Mouse (Mus musculus): ENCODE results near the gene Gps2. TPM values are rescaled to one million over a fixed set of nuclear protein-coding genes. Genes with fewer than 3 reads are reported as not detected.
"Not testable (repeated sequence)": the region's sequence is repeated elsewhere in the genome, so short reads cannot be mapped to it uniquely, and the experiment has no call there.

Gene Gps2
- polyA plus RNA-seq, 1 experiment from 2014 or later: 125 TPM

- peak overlapping the region; percentile 92 for H3K4me2 ChIP-seq
- no peaks in the 10 kb centered on the region for H3K27me3 ChIP-seq (replicated peaks)
- peak overlapping the region; percentile 99 for H3K27ac ChIP-seq
- peak overlapping the region; percentile 86 for H3K4me3 ChIP-seq
- peak overlapping the region; percentile 100 for H3K9ac ChIP-seq
- peak; percentile 58 for ATAC-seq
- H3K4me1 ChIP-seq: peaks cover 74% of the 10 kb centered on the region
- WGBS (ENCODE audit: insufficient replicate concordance): under 1% methylated on average over 17 of the region's 17 CpGs
- no peaks in the 10 kb centered on the region for H3K9me3 ChIP-seq (replicated peaks)
- H3K36me3 ChIP-seq: peaks cover 52% of the 10 kb centered on the region
Observed at GRCm38 (mm10) chr11:69919661-69920265, 6.1 kb downstream of the Gps2 start.

DNA sequence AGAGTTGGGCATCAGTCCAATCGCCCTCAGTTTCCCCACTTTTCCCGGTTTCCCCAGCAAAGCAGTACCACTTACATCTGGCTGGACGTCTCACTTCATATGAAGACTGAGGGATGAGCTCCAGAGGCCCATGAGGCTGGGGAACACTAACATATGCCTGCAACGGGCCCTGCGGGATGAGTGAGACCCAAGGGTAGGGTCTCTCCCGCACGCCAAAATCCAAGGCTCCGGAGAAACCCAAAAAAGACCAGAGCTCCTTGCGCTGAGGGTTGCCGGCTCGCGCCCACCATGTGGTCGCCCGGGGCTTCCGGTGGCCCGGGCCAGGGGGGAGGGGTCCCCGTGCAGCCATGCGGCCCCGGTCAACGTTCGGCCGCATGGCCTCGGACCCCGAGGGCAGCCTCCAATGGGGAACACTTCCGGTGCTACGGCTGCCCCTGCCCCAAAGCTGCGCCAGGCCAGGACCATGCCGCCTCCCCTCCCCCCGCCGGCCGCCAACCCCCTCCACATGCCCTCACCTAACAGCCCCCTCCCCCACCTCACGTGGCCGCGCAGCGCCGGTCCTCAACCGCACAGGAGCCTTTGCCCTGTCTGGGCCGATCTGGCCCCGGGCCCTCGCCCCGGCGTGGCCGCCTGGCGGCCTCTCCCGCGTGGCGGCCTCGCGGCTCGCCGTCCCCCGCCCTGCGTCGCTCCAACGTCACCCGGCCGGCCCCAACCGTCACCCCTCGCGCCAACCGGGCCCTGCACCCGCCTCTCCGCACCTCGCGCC is 6.8 kb downstream of the Gps2 start:
- H3K4me2 ChIP-seq: peak overlapping the region; percentile 92
- peak overlapping the region; percentile 86 for H3K4me3 ChIP-seq
- 0 out of 2 replicates have a peak, but pooled peaks have one; percentile 1 for ATAC-seq
- no peaks in the 10 kb centered on the region for H3K9me3 ChIP-seq (replicated peaks)
- H3K4me1 ChIP-seq: peaks cover 68% of the 10 kb centered on the region
- H3K36me3 ChIP-seq: peaks cover 45% of the 10 kb centered on the region
- no peaks in the 10 kb centered on the region for H3K27me3 ChIP-seq (replicated peaks)
- under 1% methylated on average over 46 of the region's 65 CpGs for WGBS (ENCODE audit: insufficient replicate concordance)
- peak overlapping the region; percentile 100 for H3K9ac ChIP-seq
- H3K27ac ChIP-seq: peak overlapping the region; percentile 99

- no peaks in the 10 kb centered on the region for H3K27me3 ChIP-seq (replicated peaks)
- H3K9ac ChIP-seq: peak within 1 kb of the TSS; percentile 100
- no peaks in the 10 kb centered on the region for H3K9me3 ChIP-seq (replicated peaks)
- peak within 1 kb of the TSS; percentile 99 for H3K27ac ChIP-seq
- peak within 1 kb of the TSS; percentile 86 for H3K4me3 ChIP-seq
- peak; percentile 91 for ATAC-seq
- peaks cover 58% of the 10 kb centered on the region for H3K4me1 ChIP-seq
- under 1% methylated on average over 78 of the region's 78 CpGs for WGBS (ENCODE audit: insufficient replicate concordance)
- peak within 1 kb of the TSS; percentile 92 for H3K4me2 ChIP-seq
- H3K36me3 ChIP-seq: peaks cover 36% of the 10 kb centered on the region
Observed at GRCm38 (mm10) chr11:69921114-69922011, 7.7 kb downstream of the Gps2 start, which contains the start of gene Eif5a. Gene Eif5a (minus strand): TSS chr11:69921958.

DNA sequence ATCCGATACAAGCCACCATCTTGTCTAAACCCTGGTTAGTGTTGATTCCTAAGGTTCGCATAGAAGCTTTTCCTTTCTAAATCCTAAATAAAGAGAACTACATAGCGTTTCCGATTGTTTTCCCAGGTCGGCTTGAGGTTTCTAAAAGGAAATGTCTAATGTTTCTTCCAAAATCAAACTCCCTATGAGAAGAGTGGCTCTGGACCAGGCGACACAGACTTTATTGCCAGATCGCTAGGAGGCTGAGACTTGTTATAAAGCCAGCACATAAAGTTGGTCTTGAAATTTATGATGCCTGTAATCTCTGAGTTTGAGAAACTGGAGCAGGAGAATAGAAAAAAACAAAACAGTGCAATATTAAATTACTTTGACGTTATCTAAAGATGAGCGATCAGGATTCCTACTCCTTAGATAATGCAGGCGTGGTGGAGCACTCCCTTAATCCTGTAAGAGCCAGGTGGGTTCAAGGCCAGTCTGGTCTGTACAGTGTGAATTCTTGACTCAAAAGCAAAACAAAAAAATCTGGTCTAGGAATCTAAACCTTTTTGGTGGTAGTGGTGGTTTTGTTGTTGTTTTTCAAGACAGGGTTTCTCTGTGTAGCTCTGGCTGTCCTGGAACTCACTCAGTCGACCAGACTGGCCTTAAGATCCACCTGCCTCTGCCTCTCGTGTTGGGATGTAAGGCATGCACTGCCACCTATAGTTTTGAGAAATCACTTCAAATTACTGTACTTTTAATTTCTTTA is 8.5 kb downstream of the Gps2 start:
- 1% methylated on average over 12 of the region's 12 CpGs for WGBS (ENCODE audit: insufficient replicate concordance)
- no peaks in the 10 kb centered on the region for H3K27me3 ChIP-seq (replicated peaks)

DNA sequence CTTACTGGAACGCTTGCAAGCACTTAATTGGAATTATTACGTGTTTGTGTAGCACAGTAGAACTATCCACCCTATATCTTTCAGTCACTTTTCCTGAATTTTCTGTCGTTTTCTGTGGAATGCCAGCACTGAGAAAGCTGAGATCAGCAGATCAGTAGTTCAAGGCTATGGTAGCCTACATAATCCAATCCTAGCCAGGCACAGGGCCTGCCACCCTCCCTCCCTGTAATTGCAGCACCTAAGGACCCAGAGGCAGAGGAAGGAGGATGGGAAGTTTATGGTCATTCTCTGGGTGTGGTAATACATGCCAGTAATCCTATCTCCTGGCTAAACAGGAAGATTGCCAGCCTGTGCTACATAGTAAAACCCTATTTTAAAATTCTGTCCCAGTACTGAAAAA is 9.1 kb downstream of the Gps2 start:
- Histone ChIP-seq H3K27ac (peak overlapping the region; percentile 99), H3K27me3 (replicated peaks) (no peaks in the 10 kb centered on the region), H3K9me3 (replicated peaks) (no peaks in the 10 kb centered on the region), H3K4me3 (peak overlapping the region; percentile 86), H3K4me2 (peak overlapping the region; percentile 78), H3K9ac (peak overlapping the region; percentile 79), H3K4me1 (peaks cover 44% of the 10 kb centered on the region), H3K36me3 (peaks cover 21% of the 10 kb centered on the region)
- no peak for ATAC-seq
- 65% methylated on average over 3 of the region's 3 CpGs for WGBS (ENCODE audit: insufficient replicate concordance)

More for the DNA sequence above, 8.5 kb downstream of the Gps2 start:
- no peak for ATAC-seq
- H3K36me3 ChIP-seq: peaks cover 27% of the 10 kb centered on the region
- peaks cover 50% of the 10 kb centered on the region for H3K4me1 ChIP-seq
- peak overlapping the region; percentile 86 for H3K4me3 ChIP-seq
- H3K4me2 ChIP-seq: peak overlapping the region; percentile 78
- H3K9me3 ChIP-seq (replicated peaks): no peaks in the 10 kb centered on the region
- H3K9ac ChIP-seq: peak overlapping the region; percentile 79
- peak overlapping the region; percentile 99 for H3K27ac ChIP-seq

GRCm38 (mm10) chr11:69927501-69927900 is 13.8 kb downstream of the Gps2 start:
- ATAC-seq: no peak
- Histone ChIP-seq H3K4me3 (no peak overlapping the region), H3K9ac (no peak overlapping the region), H3K27ac (no peak overlapping the region), H3K4me1 (peaks cover 27% of the 10 kb centered on the region), H3K9me3 (replicated peaks) (no peaks in the 10 kb centered on the region), H3K27me3 (replicated peaks) (no peaks in the 10 kb centered on the region), H3K36me3 (no peaks in the 10 kb centered on the region), H3K4me2 (no peak overlapping the region)
- WGBS (ENCODE audit: insufficient replicate concordance): 90% methylated on average over 2 of the region's 2 CpGs

GRCm38 (mm10) chr11:69929712-69930111 is 16.0 kb downstream of the Gps2 start:
- Histone ChIP-seq H3K9me3 (replicated peaks) (no peaks in the 10 kb centered on the region), H3K36me3 (no peaks in the 10 kb centered on the region), H3K27me3 (replicated peaks) (peaks cover 5% of the 10 kb centered on the region), H3K4me1 (peaks cover 16% of the 10 kb centered on the region), H3K9ac (no peak overlapping the region), H3K4me3 (no peak overlapping the region), H3K27ac (no peak overlapping the region), H3K4me2 (no peak overlapping the region)
- 32% methylated on average over 4 of the region's 4 CpGs for WGBS (ENCODE audit: insufficient replicate concordance)
- no peak for ATAC-seq

- H3K9ac ChIP-seq; ATAC-seq; H3K27ac ChIP-seq; H3K9me3 ChIP-seq (replicated peaks); H3K4me3 ChIP-seq; H3K27me3 ChIP-seq (replicated peaks); H3K4me2 ChIP-seq; H3K36me3 ChIP-seq: not testable (repeated sequence)
- peaks cover 21% of the 10 kb centered on the region for H3K4me1 ChIP-seq
- 76% methylated on average over 8 of the region's 8 CpGs for WGBS (ENCODE audit: insufficient replicate concordance)
Observed at GRCm38 (mm10) chr11:69930176-69930575, 16.5 kb downstream of the Gps2 start.

GRCm38 (mm10) chr11:69930967-69931537 is 17.4 kb downstream of the Gps2 start:
- no peak for ATAC-seq
- H3K4me1 ChIP-seq: peaks cover 30% of the 10 kb centered on the region
- peaks cover 19% of the 10 kb centered on the region for H3K27me3 ChIP-seq (replicated peaks)

GRCm38 (mm10) chr11:69931769-69932168 is 18.1 kb downstream of the Gps2 start:
- Histone ChIP-seq H3K4me3 (no peak overlapping the region), H3K9me3 (replicated peaks) (no peaks in the 10 kb centered on the region), H3K9ac (no peak overlapping the region), H3K27me3 (replicated peaks) (peaks cover 26% of the 10 kb centered on the region), H3K4me1 (peaks cover 36% of the 10 kb centered on the region), H3K4me2 (no peak overlapping the region), H3K36me3 (no peaks in the 10 kb centered on the region), H3K27ac (no peak overlapping the region)
- 54% methylated on average over 8 of the region's 8 CpGs for WGBS (ENCODE audit: insufficient replicate concordance)
- no peak for ATAC-seq

More at GRCm38 (mm10) chr11:69930967-69931537, 17.4 kb downstream of the Gps2 start:
- Histone ChIP-seq H3K36me3 (no peaks in the 10 kb centered on the region), H3K27ac (0 out of 2 replicates have a peak overlapping the region, but pooled peaks have one; percentile 47), H3K4me2 (no peak overlapping the region), H3K4me3 (no peak overlapping the region), H3K9me3 (replicated peaks) (no peaks in the 10 kb centered on the region), H3K9ac (no peak overlapping the region)
- WGBS (ENCODE audit: insufficient replicate concordance): 41% methylated on average over 3 of the region's 3 CpGs

DNA sequence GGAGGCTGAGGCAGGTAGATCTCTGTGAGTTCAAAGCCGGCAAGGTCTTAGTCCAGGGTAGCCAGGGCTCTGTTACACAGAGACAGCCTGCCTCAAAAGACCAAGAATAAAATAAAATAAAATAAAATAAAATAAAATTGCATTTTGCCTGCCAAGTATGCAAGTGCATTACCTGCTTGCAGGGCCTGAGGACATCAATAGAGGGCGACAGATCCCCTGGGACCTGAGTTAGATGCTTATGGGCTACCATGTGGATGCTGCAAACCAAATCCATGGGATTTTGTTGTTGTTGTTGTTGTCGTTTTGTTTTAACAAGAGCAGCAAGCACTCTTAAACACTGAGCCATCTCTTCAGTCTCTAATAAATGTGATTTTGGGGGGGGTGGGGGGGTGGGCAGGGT is 18.6 kb downstream of the Gps2 start:
- H3K4me2 ChIP-seq: no peak overlapping the region
- no peaks in the 10 kb centered on the region for H3K36me3 ChIP-seq
- H3K27ac ChIP-seq: no peak overlapping the region
- H3K9ac ChIP-seq: no peak overlapping the region
- H3K9me3 ChIP-seq (replicated peaks): no peaks in the 10 kb centered on the region
- no peak for ATAC-seq
- no peak overlapping the region for H3K4me3 ChIP-seq
- peaks cover 41% of the 10 kb centered on the region for H3K4me1 ChIP-seq
- peaks cover 31% of the 10 kb centered on the region for H3K27me3 ChIP-seq (replicated peaks)
- WGBS (ENCODE audit: insufficient replicate concordance): 29% methylated on average over 3 of the region's 3 CpGs

Data from liver, embryonic 12.5 days (tissue).